Mouse (Mus musculus) left cerebral cortex, adult 18-20 months (tissue): ENCODE data around the gene Tcp10c. TPM values are rescaled to one million over a fixed set of nuclear protein-coding genes. Genes with fewer than 3 reads are reported as not detected.
"Not testable (repeated sequence)": the region's sequence is repeated elsewhere in the genome, so short reads cannot be mapped to it uniquely, and the experiment has no call there.

Experiments used
- DNase-seq, 2 experiments: peaks; one replicate each; pipeline ENCODE4 v3.0.0; 2021 to 2022; ENCODE audit warnings: low spot score in 2 of 2, mixed read lengths in 1 of 2
- total RNA-seq, 2 experiments: library from RNA; stranded (reverse); gene quantifications; 2 replicates each; pipeline ENCODE4 v1.2.3; 2021

The Tcp10c gene
- total RNA-seq, 2 experiments from 2014 or later = 0.16 to 0.37 TPM

- not testable (repeated sequence) for DNase-seq
Measured at GRCm38 (mm10) chr17:13381286-13381685, 26.9 kb downstream of the Tcp10c start.

- DNase-seq = not testable (repeated sequence)
Measured at GRCm38 (mm10) chr17:13391020-13391419, 36.6 kb downstream of the Tcp10c start.

- not testable (repeated sequence) for DNase-seq
Measured at GRCm38 (mm10) chr17:13399961-13400360, 45.6 kb downstream of the Tcp10c start.

GRCm38 (mm10) chr17:13402118-13402517 lies 47.7 kb downstream of the Tcp10c start:
- DNase-seq = not testable (repeated sequence)

- DNase-seq = not testable (repeated sequence)
Measured at GRCm38 (mm10) chr17:13403527-13404131, 49.3 kb downstream of the Tcp10c start.

- not testable (repeated sequence) for DNase-seq
Measured at GRCm38 (mm10) chr17:13406023-13406422, 51.7 kb downstream of the Tcp10c start.

- DNase-seq = not testable (repeated sequence)
Measured at GRCm38 (mm10) chr17:13406701-13407100, 52.3 kb downstream of the Tcp10c start.

GRCm38 (mm10) chr17:13407621-13408256 lies 53.4 kb downstream of the Tcp10c start:
- not testable (repeated sequence) for DNase-seq

- not testable (repeated sequence) for DNase-seq
Measured at GRCm38 (mm10) chr17:13408257-13408633, 53.9 kb downstream of the Tcp10c start.

- not testable (repeated sequence) for DNase-seq
Measured at GRCm38 (mm10) chr17:13421022-13421591, 66.7 kb downstream of the Tcp10c start.

- DNase-seq = not testable (repeated sequence)
Measured at GRCm38 (mm10) chr17:13422638-13423037, 68.3 kb downstream of the Tcp10c start.

- not testable (repeated sequence) for DNase-seq
Measured at GRCm38 (mm10) chr17:13423373-13424024, 69.1 kb downstream of the Tcp10c start.

GRCm38 (mm10) chr17:13424321-13424720 lies 69.9 kb downstream of the Tcp10c start:
- DNase-seq = not testable (repeated sequence)

- DNase-seq = not testable (repeated sequence)
Measured at GRCm38 (mm10) chr17:13425694-13426093, 71.3 kb downstream of the Tcp10c start.

- not testable (repeated sequence) for DNase-seq
Measured at GRCm38 (mm10) chr17:13426508-13426907, 72.1 kb downstream of the Tcp10c start.

Other genes starting within 250 kb of the Tcp10c start
- not detected for gene Unc93a, start 222.8 kb upstream of the Tcp10c start, total RNA-seq
- gene Smok2a, start 133.4 kb upstream of the Tcp10c start, total RNA-seq = not detected
- under 1 TPM in 1 of 2 experiments, not detected in 1; 0.21 TPM for gene Smok2b, start 124.3 kb upstream of the Tcp10c start, total RNA-seq